8 mouse cellular contexts compared by ENCODE assay signal in genomic region chr2:152804408-152805110, GRCm38 (mm10). TPM values are rescaled to one million over a fixed set of nuclear protein-coding genes. Genes with fewer than 3 reads are reported as not detected.
DNase-seq lines count a peak whose midpoint lies in the region; ATAC-seq and TF ChIP-seq lines count a peak whose summit lies in the region.

No protein-coding gene starts in this region.

- no peak for TF ChIP-seq POLR2A in thymus, adult 2 months (IDR thresholded peaks at IDR 0.05; ENCODE audit: control insufficient read depth, extremely low read depth, insufficient read depth, low read length, poor library complexity)

- H3K27ac ChIP-seq in hindbrain, embryonic 16.5 days (ENCODE audit: low read depth, low read length), result peak overlapping the region; percentile 57; the same call in 1 of the 2 replicates
- H3K27ac ChIP-seq in liver, embryonic 14.5 days, result peak overlapping the region; percentile 72
- H3K27ac ChIP-seq in thymus, adult 2 months (ENCODE audit: control insufficient read depth, insufficient read depth, low read length), result peak overlapping the region; percentile 57

- H3K4me1 ChIP-seq in hindbrain, embryonic 16.5 days (ENCODE audit: control insufficient read depth, insufficient read depth, low read depth, low read length), result peaks cover 13% of the 10 kb centered on the region
- peaks cover 66 to 73% of the 10 kb centered on the region in 2 experiments for H3K4me1 ChIP-seq in liver, embryonic 14.5 days (replicated peaks; ENCODE audit: control insufficient read depth in 2 of 2, insufficient read depth in 2 of 2, low read length in 1 of 2)
- H3K4me1 ChIP-seq in thymus, adult 2 months (replicated peaks; ENCODE audit: control insufficient read depth, insufficient read depth, low read length), result peaks cover 39% of the 10 kb centered on the region

- H3K4me2 ChIP-seq in hindbrain, embryonic 16.5 days (ENCODE audit: low read length), result no peak overlapping the region
- peak overlapping the region; percentile 33 for H3K4me2 ChIP-seq in liver, embryonic 14.5 days (ENCODE audit: low read depth)

- H3K9me3 ChIP-seq in hindbrain, embryonic 16.5 days (ENCODE audit: control insufficient read depth, low read length), result no peaks in the 10 kb centered on the region
- no peaks in the 10 kb centered on the region for H3K9me3 ChIP-seq in liver, embryonic 14.5 days (ENCODE audit: control insufficient read depth, low read length)

- no peak for TF ChIP-seq CTCF in liver, embryonic 14.5 days (IDR thresholded peaks at IDR 0.05; ENCODE audit: low read depth)
- TF ChIP-seq CTCF in thymus, adult 2 months (IDR thresholded peaks at IDR 0.05; ENCODE audit: borderline replicate concordance, control insufficient read depth, extremely low read depth, insufficient read depth, low read length, poor library complexity), result no peak

- peak; percentile 63; the same call in 1 of the 2 replicates for ATAC-seq in hindbrain, embryonic 16.5 days
- peak; percentile 72 for ATAC-seq in liver, embryonic 14.5 days (ENCODE audit: insufficient read depth)

- DNase-seq in left cerebral cortex, postnatal 4 days, result peak; percentile 85
- no peak for DNase-seq in left cerebral cortex, adult 18-20 months (ENCODE audit: low spot score in 2 of 2)
- DNase-seq in cerebellum, postnatal 4 days (ENCODE audit: low spot score in 2 of 2), result peak; percentile 46 to 81
- no peak for DNase-seq in liver, embryonic 14.5 days (ENCODE audit: low read depth in 3 of 3, low spot score in 3 of 3)
- DNase-seq in thymus, adult 2 months, result peak; percentile 52
- DNase-seq in gastrocnemius, postnatal 10 days, result no peak
- DNase-seq in ovary, adult 18-20 months (ENCODE audit: low spot score), result no peak

- 5% methylated on average over 6 of the region's 6 CpGs for WGBS in hindbrain, embryonic 16.5 days
- WGBS in liver, embryonic 14.5 days (ENCODE audit: insufficient replicate concordance), result 13% methylated on average over 6 of the region's 6 CpGs
- 27% methylated on average over 6 of the region's 6 CpGs for WGBS in thymus, adult 2 months

- H3K9ac ChIP-seq in hindbrain, embryonic 16.5 days (ENCODE audit: low read depth, low read length), result no peak overlapping the region
- H3K9ac ChIP-seq in liver, embryonic 14.5 days (replicated peaks), result peak overlapping the region; percentile 47

- TF ChIP-seq EP300 in liver, embryonic 14.5 days (IDR thresholded peaks at IDR 0.05; ENCODE audit: low read depth), result 0 out of 2 replicates have a peak, but pooled peaks have one; percentile 29

- no peaks in the 10 kb centered on the region for H3K36me3 ChIP-seq in hindbrain, embryonic 16.5 days (ENCODE audit: control insufficient read depth, insufficient read depth, low read length)
- H3K36me3 ChIP-seq in liver, embryonic 14.5 days (replicated peaks; ENCODE audit: control insufficient read depth, insufficient read depth, low read depth), result peaks cover 21% of the 10 kb centered on the region
- peaks cover 15% of the 10 kb centered on the region for H3K36me3 ChIP-seq in thymus, adult 2 months (ENCODE audit: control insufficient read depth, insufficient read depth, low read length)

- no peaks in the 10 kb centered on the region for H3K27me3 ChIP-seq in hindbrain, embryonic 16.5 days (replicated peaks; ENCODE audit: control insufficient read depth, insufficient read depth, low read length)
- H3K27me3 ChIP-seq in liver, embryonic 14.5 days (ENCODE audit: control insufficient read depth, insufficient read depth, low read length), result no peaks in the 10 kb centered on the region
- no peaks in the 10 kb centered on the region for H3K27me3 ChIP-seq in thymus, adult 2 months (ENCODE audit: control insufficient read depth, insufficient read depth, low read length)

- no peak overlapping the region for H3K4me3 ChIP-seq in hindbrain, embryonic 16.5 days (ENCODE audit: low read length)
- peak overlapping the region in 1 of 2 experiments; percentile 1; a peak in 1 of 4 replicates for H3K4me3 ChIP-seq in liver, embryonic 14.5 days (ENCODE audit: insufficient read depth in 1 of 2, low read depth in 2 of 2, low read length in 2 of 2)
- peak overlapping the region; percentile 29 for H3K4me3 ChIP-seq in thymus, adult 2 months (ENCODE audit: control insufficient read depth, insufficient read depth, low read length)

- intact Hi-C loops in left cerebral cortex, postnatal 4 days (cut with DNase I), result no loop called here

RNA-seq across cellular contexts. Expression of gene Bcl2l1, which starts 27.0 kb away (rescaled TPM):
- 100 to 1,000 TPM; 113 to 116 TPM for total RNA-seq in left cerebral cortex, postnatal 4 days (2021)
- 100 to 1,000 TPM; 124 to 130 TPM for total RNA-seq in left cerebral cortex, adult 18-20 months (2021)
- 138 and 159 TPM in 2 replicates for polyA plus RNA-seq in hindbrain, embryonic 16.5 days (2015; fragmentation: Nextera tagmentation; extraction: Ambion mirVana)
- 72.2 and 81.6 TPM in 2 replicates for polyA plus RNA-seq in liver, embryonic 14.5 days (2012; rRNA removed)
- polyA plus RNA-seq in liver, embryonic 14.5 days (2014; fragmentation: Nextera tagmentation; extraction: Ambion mirVana), result 172 and 186 TPM in 2 replicates
- polyA plus RNA-seq in thymus, adult 2 months (2012; rRNA removed), result 205 and 207 TPM in 2 replicates
- 10 to 100 TPM; 19.6 to 21.4 TPM for total RNA-seq in gastrocnemius, postnatal 10 days (2021)

RNA-seq across cellular contexts. Expression of gene Tpx2, which starts 43.2 kb away (rescaled TPM):
- total RNA-seq in left cerebral cortex, postnatal 4 days (2021), result 10 to 100 TPM in 1 of 2 experiments, 1 to 10 TPM in 1; 9.8 to 11.0 TPM
- 1 to 10 TPM; 2.0 to 2.4 TPM for total RNA-seq in left cerebral cortex, adult 18-20 months (2021)
- polyA plus RNA-seq in hindbrain, embryonic 16.5 days (2015; fragmentation: Nextera tagmentation; extraction: Ambion mirVana), result 14.8 and 19.8 TPM in 2 replicates
- 25.1 and 47.1 TPM in 2 replicates for polyA plus RNA-seq in liver, embryonic 14.5 days (2012; rRNA removed)
- 80.9 and 82.6 TPM in 2 replicates for polyA plus RNA-seq in liver, embryonic 14.5 days (2014; fragmentation: Nextera tagmentation; extraction: Ambion mirVana)
- polyA plus RNA-seq in thymus, adult 2 months (2012; rRNA removed), result 16.1 and 19.1 TPM in 2 replicates
- 10 to 100 TPM; 10.4 to 12.8 TPM for total RNA-seq in gastrocnemius, postnatal 10 days (2021)

RNA-seq across cellular contexts. Expression of gene Cox4i2, which starts 50.6 kb away (rescaled TPM):
- 1 to 10 TPM; 1.7 to 1.9 TPM for total RNA-seq in left cerebral cortex, postnatal 4 days (2021)
- total RNA-seq in left cerebral cortex, adult 18-20 months (2021), result 1 to 10 TPM; 2.7 to 2.8 TPM
- polyA plus RNA-seq in hindbrain, embryonic 16.5 days (2015; fragmentation: Nextera tagmentation; extraction: Ambion mirVana), result 6.7 and 7.0 TPM in 2 replicates
- polyA plus RNA-seq in liver, embryonic 14.5 days (2012; rRNA removed), result 0.51 and 0.92 TPM in 2 replicates
- 0.47 and 0.51 TPM in 2 replicates for polyA plus RNA-seq in liver, embryonic 14.5 days (2014; fragmentation: Nextera tagmentation; extraction: Ambion mirVana)
- 1.6 and 1.9 TPM in 2 replicates for polyA plus RNA-seq in thymus, adult 2 months (2012; rRNA removed)
- 1 to 10 TPM; 5.6 to 6.9 TPM for total RNA-seq in gastrocnemius, postnatal 10 days (2021)

Comparison
In these comparisons a context has a peak if more than half of its experiments do, and no peak if none do; other contexts are left out.
1. DNase-seq: peak in left cerebral cortex, postnatal 4 days (single experiment), cerebellum, postnatal 4 days (2 of 2) and thymus, adult 2 months (single experiment); none in left cerebral cortex, adult 18-20 months (0 of 2), liver, embryonic 14.5 days (0 of 3), gastrocnemius, postnatal 10 days (single experiment) and ovary, adult 18-20 months (single experiment).
2. RNA of gene Bcl2l1, which starts 27.0 kb away (total RNA-seq): 124 to 130 TPM in left cerebral cortex, adult 18-20 months and 113 to 116 TPM in left cerebral cortex, postnatal 4 days; 19.6 to 21.4 TPM in gastrocnemius, postnatal 10 days; every median in the first group is over 4 times any median in the second.
3. Peak in every context shown above with its lines, with median percentiles within 50 percentile points of each other: H3K27ac ChIP-seq.